Mouse (Mus musculus) ZHBTc4 (cell line): ENCODE results near the gene Hspa8.
"Not testable (repeated sequence)": the region's sequence is repeated elsewhere in the genome, so short reads cannot be mapped to it uniquely, and the experiment has no call there.

Source experiments
- DNase-seq: peaks from one replicate; pipeline ENCODE4 v3.0.0-alpha.2; 2011; ENCODE audit warnings: low read depth, low spot score

Hspa8 gene

DNA sequence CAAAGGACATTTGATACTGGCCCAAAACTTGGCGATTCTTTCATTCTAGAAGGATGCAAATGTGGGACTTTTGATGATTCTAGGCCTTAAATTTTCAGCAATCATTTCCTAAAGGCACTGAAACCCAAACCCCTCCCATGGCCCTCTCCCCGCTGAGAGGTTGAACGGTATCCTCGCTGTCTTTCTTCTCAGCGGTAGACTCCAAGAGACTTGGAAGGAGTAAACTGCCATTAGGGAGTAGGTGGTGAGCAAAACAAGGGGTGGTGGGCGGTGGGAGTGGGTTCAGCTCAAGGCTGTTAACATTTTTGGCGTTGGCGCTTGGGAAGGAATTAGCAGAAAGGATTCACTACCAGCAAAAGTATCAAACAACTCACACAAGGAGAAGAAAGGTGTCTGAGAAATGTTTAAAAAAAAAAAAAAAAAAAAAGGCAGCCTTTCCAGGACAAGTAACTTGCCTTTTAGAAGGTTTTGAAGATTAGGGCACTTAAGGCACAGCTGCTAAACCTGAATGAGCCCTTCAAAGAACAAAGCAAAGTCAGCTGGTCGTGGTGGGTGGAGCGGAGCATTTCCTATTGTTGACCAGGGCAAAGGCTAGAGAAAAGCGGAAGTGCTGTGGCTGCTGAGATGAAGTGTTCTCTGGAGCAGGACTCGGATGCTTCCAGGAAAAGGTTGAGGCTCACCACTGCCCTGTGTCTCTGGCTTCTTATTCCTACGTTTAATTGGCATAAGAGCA lies 17.0 kb upstream of the Hspa8 start:
- peak; percentile 96 for DNase-seq

GRCm38 (mm10) chr9:40784374-40784967 lies 16.3 kb upstream of the Hspa8 start:
- DNase-seq: no peak

DNA sequence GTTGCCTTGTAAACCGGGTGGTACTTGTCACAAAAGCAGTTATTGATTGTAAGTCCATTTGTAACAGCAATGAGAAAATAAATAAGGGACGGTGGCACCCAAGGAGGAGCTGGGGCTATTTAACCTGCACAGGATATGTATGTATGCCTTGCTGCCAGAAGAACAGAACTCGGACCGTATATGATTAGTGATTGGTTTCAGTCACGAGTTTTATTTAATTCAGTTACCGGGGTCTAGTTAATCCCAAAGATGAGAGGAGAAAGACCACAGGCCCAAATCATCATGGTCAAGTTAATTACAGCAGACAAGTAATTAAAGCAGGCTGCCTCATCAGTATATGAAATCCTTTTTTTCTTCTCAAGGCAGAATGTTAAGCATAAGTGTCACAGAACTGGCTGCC lies 15.3 kb upstream of the Hspa8 start:
- no peak for DNase-seq

GRCm38 (mm10) chr9:40786820-40787219 lies 14.0 kb upstream of the Hspa8 start:
- DNase-seq: not testable (repeated sequence)

DNA sequence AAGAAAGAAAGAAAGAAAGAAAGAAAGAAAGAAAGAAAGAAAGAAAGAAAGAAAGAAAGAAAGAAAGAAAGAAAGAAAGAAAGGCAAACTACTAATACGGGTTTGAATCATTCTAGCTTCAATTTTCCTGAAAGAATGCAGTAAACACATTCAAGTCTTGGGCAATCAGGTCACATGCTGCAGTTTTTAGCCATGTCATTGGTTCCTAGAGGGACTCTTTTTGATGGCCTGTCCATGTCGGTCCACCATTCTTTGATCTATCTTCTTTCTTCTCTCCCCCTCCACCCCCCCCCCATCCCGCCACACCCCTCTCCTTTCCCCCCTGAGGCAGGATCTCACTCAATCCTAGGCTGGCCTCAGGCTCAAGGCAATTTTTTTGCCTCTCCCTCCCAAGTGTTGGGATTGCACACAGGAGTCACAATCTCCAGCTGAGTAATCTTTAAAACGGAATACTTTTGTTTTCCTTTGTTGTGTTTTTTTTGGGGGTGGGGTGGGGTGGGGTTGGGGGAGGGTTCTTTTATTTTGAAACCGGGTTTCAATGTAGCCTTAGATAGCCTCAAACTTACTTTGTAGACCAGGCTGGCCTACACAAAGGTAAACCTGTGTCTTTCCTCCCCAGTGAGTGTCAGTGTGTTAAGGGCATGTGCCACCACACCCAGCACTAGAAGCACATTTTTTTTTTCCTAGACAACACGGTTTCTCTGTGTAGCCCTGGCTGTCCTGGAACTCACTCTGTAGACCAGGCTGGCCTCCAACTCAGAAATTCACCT lies 8.7 kb upstream of the Hspa8 start:
- DNase-seq: no peak

DNA sequence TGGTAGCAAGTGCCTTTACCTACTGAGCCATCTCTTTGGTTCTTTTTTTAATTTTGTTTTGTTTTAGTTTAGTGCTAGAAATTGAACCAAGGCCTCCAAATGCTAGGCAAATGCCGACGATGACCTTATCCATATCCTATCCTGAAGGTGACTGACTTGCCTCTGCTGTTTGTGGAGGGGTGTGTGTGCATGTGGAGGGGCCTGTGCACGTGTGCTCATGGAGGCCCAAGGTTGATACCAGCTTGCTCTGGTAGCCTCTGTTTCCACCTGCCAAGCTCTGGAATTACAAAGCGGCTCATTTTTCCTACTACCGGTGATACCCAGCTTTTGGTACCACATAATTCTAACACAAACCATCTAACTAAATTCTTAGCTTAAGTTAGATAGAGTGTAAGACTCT lies 7.2 kb upstream of the Hspa8 start:
- no peak for DNase-seq

- DNase-seq: peak; percentile 90
Measured at GRCm38 (mm10) chr9:40794251-40794650, 6.5 kb upstream of the Hspa8 start.

DNA sequence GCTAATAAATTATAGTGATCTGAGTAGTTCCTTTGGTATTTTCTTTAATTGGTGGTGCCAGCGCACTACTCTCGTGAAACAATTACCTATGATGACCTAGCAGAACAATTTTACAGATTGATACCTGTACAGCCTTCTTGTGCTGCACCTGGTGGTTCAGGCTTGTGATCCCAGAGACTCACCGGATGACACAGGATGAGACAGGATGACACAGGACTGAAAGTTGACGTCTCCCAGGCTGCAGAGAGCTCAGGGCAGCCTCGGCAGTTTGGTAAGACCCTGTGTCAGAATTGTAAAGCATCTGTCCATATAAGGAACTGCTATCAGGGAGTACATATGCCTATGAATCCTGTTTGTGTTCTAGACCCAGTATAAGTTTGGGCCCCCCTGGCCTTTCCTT lies 5.9 kb upstream of the Hspa8 start:
- DNase-seq: peak; percentile 90

DNA sequence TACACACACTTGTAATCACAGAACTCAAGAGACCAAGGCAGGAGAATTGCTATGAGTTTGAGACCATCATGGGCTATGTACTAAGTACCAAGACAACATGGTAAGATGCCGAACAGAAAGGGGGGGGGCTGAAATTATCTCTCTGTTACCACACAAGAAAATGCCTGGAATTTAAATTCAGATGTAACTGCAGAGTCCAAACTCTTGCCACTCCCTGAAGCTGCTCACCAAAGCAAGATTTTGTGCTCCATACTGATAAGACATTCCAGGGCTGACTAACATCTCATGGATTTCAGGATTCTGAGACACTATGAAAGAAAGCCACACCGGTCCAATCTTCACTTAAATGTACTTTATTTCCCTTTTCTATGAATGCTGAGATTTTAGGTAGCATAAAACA lies 5.2 kb upstream of the Hspa8 start:
- DNase-seq: peak; percentile 62

DNA sequence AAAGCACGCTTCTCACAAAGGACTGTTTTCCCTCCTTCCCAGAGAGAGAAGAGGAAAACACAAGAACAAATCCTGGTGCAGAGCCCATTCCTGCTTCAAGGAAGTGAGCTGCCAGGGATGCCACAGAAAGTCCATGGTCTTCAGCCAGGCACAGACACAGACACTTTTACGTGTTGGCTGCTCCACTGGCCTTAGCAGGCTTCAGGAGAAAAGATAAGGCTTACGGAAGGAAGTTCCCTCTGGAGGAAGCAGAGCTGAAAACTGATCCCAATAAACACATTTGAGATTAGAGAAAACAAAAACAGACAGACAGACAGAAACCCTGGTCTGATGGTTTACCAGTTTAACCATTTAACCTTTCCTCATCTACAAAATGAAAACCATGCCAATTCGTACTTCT lies 4.7 kb upstream of the Hspa8 start:
- no peak for DNase-seq

- DNase-seq: peak; percentile 65
Measured at GRCm38 (mm10) chr9:40798247-40798960, 2.4 kb upstream of the Hspa8 start.

DNA sequence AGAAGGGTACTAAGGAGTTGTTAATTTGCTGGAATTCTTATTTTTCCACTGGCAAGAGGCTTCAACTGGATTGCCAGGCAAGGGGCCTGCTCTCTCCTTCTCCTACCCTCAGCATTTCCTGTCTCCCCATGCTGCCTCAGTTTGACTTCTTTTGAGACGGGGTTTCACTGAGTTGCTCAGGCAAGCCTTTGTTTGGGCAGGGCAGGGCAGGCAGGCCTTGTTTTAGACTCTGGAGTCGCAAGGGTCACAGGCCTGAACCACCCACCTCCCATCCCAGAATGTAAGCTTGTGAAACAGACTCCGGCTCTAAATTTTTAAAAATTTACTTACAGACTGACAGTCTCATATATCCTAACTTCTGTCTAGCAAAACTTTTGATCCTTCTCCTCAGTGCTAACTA lies 1.7 kb upstream of the Hspa8 start:
- DNase-seq: peak; percentile 64

DNA sequence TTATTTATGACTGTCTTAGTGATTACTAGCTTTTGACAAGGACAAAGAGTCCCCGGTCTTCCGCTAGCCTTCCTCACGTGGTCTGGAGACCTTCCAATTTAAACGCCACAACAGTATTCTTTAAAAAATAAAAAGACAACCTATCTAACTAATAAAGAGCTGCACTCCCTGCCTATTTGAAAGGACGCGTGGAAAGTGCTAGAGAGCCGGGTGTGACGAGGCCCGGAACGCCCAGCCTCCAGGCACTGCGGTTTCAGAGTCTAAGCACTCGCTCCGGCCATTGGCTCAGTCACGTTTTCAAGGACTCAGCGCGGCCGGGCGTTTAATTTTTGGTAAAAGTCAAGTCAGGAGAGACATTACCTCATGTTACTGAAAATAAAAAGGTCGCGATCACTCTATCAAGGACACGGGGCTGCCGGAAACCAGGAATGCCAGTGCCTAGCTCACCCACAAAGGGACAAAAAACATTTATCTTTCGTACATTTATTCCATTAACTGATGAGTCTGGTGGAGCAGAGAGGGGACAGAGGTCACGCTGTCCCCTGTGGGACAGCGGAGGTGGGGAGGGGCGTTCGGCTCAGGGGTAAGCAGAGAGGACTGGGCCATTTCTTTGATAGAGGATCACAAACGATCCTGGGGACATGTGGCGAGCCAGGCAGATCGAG lies 815 bp upstream of the Hspa8 start:
- peak; percentile 92 for DNase-seq

DNA sequence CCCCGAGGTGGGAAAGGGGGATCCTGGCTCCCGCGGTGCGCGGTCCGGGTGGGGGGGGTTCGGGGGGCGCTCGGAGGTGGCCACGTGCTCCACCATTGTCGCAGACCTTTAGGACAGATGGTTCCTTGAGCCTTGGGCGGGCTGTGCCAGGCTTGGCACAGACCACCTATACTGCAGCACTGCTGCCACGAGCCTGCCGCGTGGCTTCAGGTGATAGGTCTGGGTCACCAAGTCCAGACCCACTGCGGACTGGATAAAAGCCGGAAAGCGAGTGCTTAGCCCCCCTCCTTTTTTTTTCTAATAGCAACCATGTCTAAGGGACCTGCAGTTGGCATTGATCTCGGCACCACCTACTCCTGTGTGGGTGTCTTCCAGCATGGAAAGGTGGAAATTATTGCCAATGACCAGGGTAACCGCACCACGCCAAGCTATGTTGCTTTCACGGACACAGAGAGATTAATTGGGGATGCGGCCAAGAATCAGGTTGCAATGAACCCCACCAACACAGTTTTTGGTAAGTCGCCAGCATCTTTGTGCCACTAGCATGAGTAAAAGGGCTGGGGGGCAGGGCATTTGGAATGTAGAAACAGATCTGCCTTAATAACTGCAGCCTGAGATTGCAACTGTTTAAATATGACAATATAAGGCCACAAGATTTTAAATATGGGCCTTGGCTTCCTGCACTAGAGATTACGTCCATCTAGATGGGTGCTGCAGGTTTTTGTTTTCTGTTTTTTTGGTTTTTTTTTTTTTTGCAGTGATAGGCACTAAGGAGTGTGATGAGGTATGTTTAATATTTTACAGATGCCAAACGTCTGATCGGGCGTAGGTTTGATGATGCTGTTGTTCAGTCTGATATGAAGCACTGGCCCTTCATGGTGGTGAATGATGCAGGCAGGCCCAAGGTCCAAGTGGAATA lies 1.1 kb downstream of the Hspa8 start:
- DNase-seq: peak; percentile 74

DNA sequence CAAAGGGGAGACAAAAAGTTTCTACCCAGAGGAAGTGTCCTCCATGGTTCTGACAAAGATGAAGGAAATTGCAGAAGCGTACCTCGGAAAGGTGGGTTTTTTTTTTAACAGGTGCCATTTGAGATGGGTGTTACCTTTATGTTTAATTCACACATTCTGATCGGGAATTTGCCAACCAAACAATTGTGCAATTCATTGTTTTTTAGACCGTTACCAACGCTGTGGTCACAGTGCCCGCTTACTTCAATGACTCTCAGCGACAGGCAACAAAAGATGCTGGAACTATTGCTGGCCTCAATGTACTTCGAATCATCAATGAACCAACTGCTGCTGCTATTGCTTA lies 1.7 kb downstream of the Hspa8 start:
- not testable (repeated sequence) for DNase-seq

GRCm38 (mm10) chr9:40804576-40804975 lies 3.8 kb downstream of the Hspa8 start:
- DNase-seq: not testable (repeated sequence)

GRCm38 (mm10) chr9:40805263-40805662 lies 4.5 kb downstream of the Hspa8 start:
- peak; percentile 88 for DNase-seq

- peak; percentile 80 for DNase-seq
Measured at GRCm38 (mm10) chr9:40806440-40807288, 5.9 kb downstream of the Hspa8 start.

- peak; percentile 76 for DNase-seq
Measured at GRCm38 (mm10) chr9:40807289-40807920, 6.6 kb downstream of the Hspa8 start.
